Mouse (Mus musculus) kidney, adult 2 months (tissue): ENCODE measurements around the gene Treml1. TPM values are rescaled to one million over a fixed set of nuclear protein-coding genes. Genes with fewer than 3 reads are reported as not detected.

Source experiments
- DNase-seq: peaks from one replicate; pipeline ENCODE4 v3.0.0; 2021
- H3K27ac ChIP-seq: fragments of 200-500 bp; 2 replicates; pipeline ENCODE4 v1.5.1; 2012; ENCODE audit warnings: low read depth, low read length, control low read depth, inconsistent platforms; ENCODE audit not compliant: insufficient read depth
- H3K27me3 ChIP-seq: fragments of 200-500 bp; replicated peaks from 2 replicates; pipeline ENCODE4 v1.6.1; 2012; ENCODE audit warnings: mild to moderate bottlenecking, moderate library complexity, low read length, inconsistent platforms; ENCODE audit not compliant: control insufficient read depth, insufficient read depth
- H3K36me3 ChIP-seq: fragments of 200-500 bp; 2 replicates; pipeline ENCODE4 v1.6.1; 2012; ENCODE audit warnings: mild to moderate bottlenecking, moderate library complexity, low read length, inconsistent platforms; ENCODE audit not compliant: control insufficient read depth, insufficient read depth
- H3K4me1 ChIP-seq: fragments of 200-500 bp; 2 replicates; pipeline ENCODE4 v1.6.1; 2011; ENCODE audit warnings: low read length; ENCODE audit not compliant: control insufficient read depth, insufficient read depth
- H3K4me3 ChIP-seq: fragments of 200-500 bp; 2 replicates; pipeline ENCODE4 v1.5.1; 2011; ENCODE audit warnings: mild to moderate bottlenecking, low read depth, low read length, control low read depth; ENCODE audit not compliant: insufficient read depth
- CTCF ChIP-seq: fragments of 200-500 bp; conservative IDR thresholded peaks from 2 replicates; pipeline ENCODE4 v1.5.1; 2011; ENCODE audit warnings: low read depth, mild to moderate bottlenecking, control low read depth, low read length, moderate library complexity, mixed read lengths; ENCODE audit not compliant: insufficient read depth, insufficient read length
- POLR2A ChIP-seq: fragments of 200-500 bp; IDR thresholded peaks from one replicate; pipeline ENCODE4 v1.6.1; 2011; ENCODE audit warnings: low read depth, low read length, control low read depth
- WGBS: fragments of 180-500 bp; shearing (Covaris S2); methylation state at CpG from one replicate; pipeline ENCODE4 v1.1.7; 2018; 5-methylcytosine and 5-hydroxymethylcytosine counted together
- polyA plus RNA-seq: library from polyadenylated mRNA; depleted of rRNA; stranded (reverse); fragments of >200 nt; gene quantifications from 2 replicates; pipeline ENCODE4 v1.2.3, GENCODE M21; 2012; rRNA removed

Treml1 gene
- polyA plus RNA-seq, 1 experiment = 0.09 TPM

DNA sequence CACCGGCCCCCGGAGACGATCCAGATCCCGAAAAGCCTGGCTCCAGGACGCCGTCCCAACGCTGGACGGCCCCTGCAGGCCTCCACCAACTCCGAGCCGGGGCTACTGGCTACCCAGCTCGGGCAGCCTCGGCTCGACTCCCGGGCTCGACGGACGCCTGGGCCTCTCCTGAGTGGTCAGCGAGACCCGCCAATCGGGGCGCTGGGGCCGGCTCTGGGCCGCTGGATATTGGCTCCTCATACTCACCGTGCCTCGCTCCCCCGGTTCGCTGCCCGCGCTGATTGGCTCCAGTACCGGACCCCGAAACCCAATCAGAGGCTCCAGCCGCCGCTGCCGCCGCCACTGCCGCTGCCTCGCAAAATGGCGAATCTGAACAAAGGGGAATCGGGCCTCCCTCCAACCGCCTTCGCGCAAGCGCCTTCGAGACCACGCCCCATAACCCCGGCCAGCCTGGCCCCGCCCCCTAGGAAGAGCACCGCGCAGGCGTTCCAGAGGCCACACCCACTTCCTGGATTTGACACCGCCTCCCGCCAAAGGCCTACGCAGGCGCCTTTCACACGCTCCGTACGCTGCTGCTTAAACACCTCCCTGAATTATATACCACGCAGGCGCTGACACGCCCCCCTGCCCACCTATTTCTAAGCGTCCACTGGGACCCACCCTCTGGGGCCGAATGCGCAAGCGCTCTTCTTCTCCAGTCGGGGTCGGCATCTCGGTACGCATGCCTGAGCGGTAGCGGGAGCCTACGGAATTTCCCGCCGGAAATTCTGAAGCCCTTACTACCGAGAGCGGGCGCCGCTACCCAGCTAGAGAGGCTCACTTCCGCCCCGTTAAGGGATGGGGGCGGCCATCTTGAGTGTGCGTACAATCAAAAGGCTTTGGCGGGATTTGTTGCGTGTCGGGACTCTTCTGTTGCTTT lies 49.9 kb downstream of the Treml1 start, which contains the start of the genes Nfya and Oard1:
Nfya (minus strand) TSS at position 527 of the 919 bp plus-strand sequence.
Oard1 (plus strand) TSS at position 635 of the 919 bp plus-strand sequence.
- TF ChIP-seq CTCF (no peak), POLR2A (peak; percentile 51)
- Histone ChIP-seq H3K4me1 (peaks cover 3% of the 10 kb centered on the region; the same call in 1 of the 2 replicates), H3K27me3 (no peaks in the 10 kb centered on the region), H3K27ac (peak within 1 kb of the TSS; percentile 98), H3K36me3 (peaks cover 1% of the 10 kb centered on the region; the same call in 1 of the 2 replicates), H3K4me3 (peak within 1 kb of the TSS; percentile 86)
- peak; percentile 100 for DNase-seq
- WGBS = under 1% methylated on average over 84 of the region's 84 CpGs

DNA sequence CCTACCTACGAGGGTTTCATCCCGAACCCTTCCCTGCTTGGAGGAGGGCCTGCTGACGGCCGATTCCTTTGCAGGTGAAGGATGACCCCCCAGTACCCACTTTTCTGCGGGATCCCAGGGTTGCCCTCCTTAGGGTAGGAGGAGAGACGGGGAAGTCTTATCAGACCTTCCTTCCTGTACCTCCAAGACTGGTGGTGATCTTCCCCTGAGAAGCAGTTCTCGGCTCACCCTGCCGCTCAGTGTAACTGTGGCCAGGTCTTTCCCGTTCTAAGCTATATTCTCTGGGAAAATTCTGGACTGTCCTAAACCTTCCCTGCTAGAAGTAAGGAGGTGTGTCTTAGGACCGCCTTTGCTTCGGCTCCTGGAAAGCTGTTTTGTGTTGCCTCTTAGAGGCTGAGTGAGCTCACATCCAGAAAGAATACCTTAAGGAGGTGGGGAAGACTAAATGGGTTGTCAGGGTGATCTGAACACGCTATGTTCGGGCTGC lies 50.6 kb downstream of the Treml1 start:
- peak overlapping the region; percentile 78 for H3K4me3 ChIP-seq
- peaks cover 1% of the 10 kb centered on the region; the same call in 1 of the 2 replicates for H3K36me3 ChIP-seq
- TF ChIP-seq POLR2A = no peak
- no peak for TF ChIP-seq CTCF
- H3K27ac ChIP-seq = peak overlapping the region; percentile 85
- under 1% methylated on average over 13 of the region's 13 CpGs for WGBS
- no peaks in the 10 kb centered on the region for H3K27me3 ChIP-seq
- no peak for DNase-seq
- peaks cover 3% of the 10 kb centered on the region; the same call in 1 of the 2 replicates for H3K4me1 ChIP-seq

DNA sequence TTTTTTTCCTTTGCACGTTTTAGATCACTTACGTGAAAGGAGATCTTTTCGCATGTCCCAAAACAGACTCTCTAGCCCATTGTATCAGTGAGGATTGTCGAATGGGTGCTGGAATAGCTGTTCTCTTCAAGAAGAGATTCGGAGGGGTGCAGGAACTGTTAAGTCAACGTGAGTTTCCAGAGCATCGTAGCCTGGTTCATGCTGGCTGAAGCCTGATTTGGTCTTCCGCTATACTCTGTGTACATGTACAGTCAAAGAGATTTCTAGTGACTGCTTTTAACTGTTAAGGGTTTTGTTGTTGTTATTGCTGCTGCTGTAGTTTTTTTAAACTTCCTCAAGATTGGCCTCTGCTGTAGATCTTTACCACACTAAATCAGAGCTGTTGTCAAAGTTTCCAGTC lies 51.5 kb downstream of the Treml1 start:
- Histone ChIP-seq H3K27ac (peak overlapping the region; percentile 50; the same call in 1 of the 2 replicates), H3K4me3 (no peak overlapping the region)
- no peak for DNase-seq

DNA sequence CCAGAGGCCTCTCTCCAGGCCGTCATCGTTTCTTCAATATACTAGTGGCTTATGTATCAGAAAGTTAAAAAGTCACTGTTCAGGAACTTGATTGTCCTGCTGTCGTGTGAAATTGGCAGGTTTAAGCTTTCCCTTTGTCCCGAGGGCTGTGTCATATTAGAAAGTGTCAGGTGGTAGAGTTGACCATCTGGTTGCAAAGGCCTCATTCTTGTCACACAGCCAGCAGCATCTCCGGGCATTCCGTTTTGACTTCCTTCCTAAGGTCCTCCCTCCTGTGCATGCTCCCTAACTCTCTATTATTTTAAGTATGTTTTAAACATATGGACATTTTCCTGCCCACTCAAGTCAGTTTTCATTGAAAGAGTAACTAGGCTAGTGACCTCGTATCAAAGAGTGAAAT lies 56.3 kb downstream of the Treml1 start:
- H3K4me3 ChIP-seq = no peak overlapping the region
- no peak for DNase-seq
- H3K4me1 ChIP-seq = peaks cover 24% of the 10 kb centered on the region
- peaks cover 1% of the 10 kb centered on the region; the same call in 1 of the 2 replicates for H3K36me3 ChIP-seq
- 57% methylated on average over 7 of the region's 7 CpGs for WGBS
- no peak overlapping the region; the same call in 1 of the 2 replicates for H3K27ac ChIP-seq
- H3K27me3 ChIP-seq = no peaks in the 10 kb centered on the region
- TF ChIP-seq POLR2A = no peak
- no peak for TF ChIP-seq CTCF

More for the DNA sequence above, 51.5 kb downstream of the Treml1 start:
- H3K36me3 ChIP-seq = peaks cover 1% of the 10 kb centered on the region; the same call in 1 of the 2 replicates
- peaks cover 3% of the 10 kb centered on the region; the same call in 1 of the 2 replicates for H3K4me1 ChIP-seq
- no peaks in the 10 kb centered on the region for H3K27me3 ChIP-seq
- TF ChIP-seq CTCF (no peak), POLR2A (no peak)
- WGBS = 20% methylated on average over 8 of the region's 8 CpGs

Other genes starting within 250 kb of the Treml1 start
- not detected in 2 replicates for gene 9830107B12Rik, start 213.6 kb upstream of the Treml1 start, polyA plus RNA-seq
- gene A530064D06Rik, start 192.6 kb upstream of the Treml1 start, polyA plus RNA-seq = 0.15 and 0.27 TPM in 2 replicates
- gene Trem1, start 127.1 kb upstream of the Treml1 start, polyA plus RNA-seq = 0.03 TPM in 2 replicates
- 0.11 and 0.19 TPM in 2 replicates for gene Trem3, start 112.1 kb upstream of the Treml1 start, polyA plus RNA-seq
- 0.91 and 0.92 TPM in 2 replicates for gene Treml4, start 95.6 kb upstream of the Treml1 start, polyA plus RNA-seq
- 0.07 and 3.1 TPM in 2 replicates for gene Treml2, start 60.4 kb upstream of the Treml1 start, polyA plus RNA-seq
- 0.08 and 0.45 TPM in 2 replicates for gene B430306N03Rik, start 43.8 kb upstream of the Treml1 start, polyA plus RNA-seq
- 0.62 and 0.75 TPM in 2 replicates for gene Trem2, start 13.5 kb upstream of the Treml1 start, polyA plus RNA-seq
- gene Nfya, start 50.0 kb downstream of the Treml1 start, polyA plus RNA-seq = 45.8 and 46.2 TPM in 2 replicates
- gene Oard1, start 50.1 kb downstream of the Treml1 start, polyA plus RNA-seq = 18.2 and 25.8 TPM in 2 replicates
- 2.0 and 6.0 TPM in 2 replicates for gene Apobec2, start 73.0 kb downstream of the Treml1 start, polyA plus RNA-seq
- gene Tspo2, start 91.6 kb downstream of the Treml1 start, polyA plus RNA-seq = 0.41 and 0.53 TPM in 2 replicates
- gene Unc5cl, start 95.0 kb downstream of the Treml1 start, polyA plus RNA-seq = 0.26 and 0.58 TPM in 2 replicates